Mouse (Mus musculus): ENCODE measurements around the gene Cutal. TPM values are rescaled to one million over a fixed set of nuclear protein-coding genes. Genes with fewer than 3 reads are reported as not detected.
"Not testable (repeated sequence)": the region's sequence is repeated elsewhere in the genome, so short reads cannot be mapped to it uniquely, and the experiment has no call there.

Cutal gene
- total and polyA plus RNA-seq, 2 experiments from 2014 or later: 0.72 TPM; not detected in 1

- Histone ChIP-seq H3K27me3 (ENCODE audit: insufficient read depth, low read length) (no peaks in the 10 kb centered on the region), H3K9ac (replicated peaks; ENCODE audit: low read length, poor library complexity, severe bottlenecking) (no peak overlapping the region), H3K4me2 (ENCODE audit: low read depth, low read length, poor library complexity, severe bottlenecking) (no peak overlapping the region), H3K9me3 (ENCODE audit: low read length) (no peaks in the 10 kb centered on the region; the same call in 1 of the 2 replicates), H3K27ac (ENCODE audit: low read depth, low read length) (no peak overlapping the region), H3K4me1 (ENCODE audit: insufficient read depth, low read length) (no peaks in the 10 kb centered on the region), H3K4me3 (ENCODE audit: low read depth, low read length) (no peak overlapping the region), H3K36me3 (ENCODE audit: insufficient read depth, low read length) (no peaks in the 10 kb centered on the region)
- DNase-seq (ENCODE audit: low spot score): no peak
- ATAC-seq (ENCODE audit: low FRiP score): no peak
- WGBS: 92% methylated on average over 17 of the region's 17 CpGs
- TF ChIP-seq CTCF (IDR thresholded peaks at IDR 0.05): no peak
Observed at GRCm38 (mm10) chr2:34833624-34834023, 40.6 kb upstream of the Cutal start.

- no peaks in the 10 kb centered on the region for H3K27me3 ChIP-seq (ENCODE audit: insufficient read depth, low read length)
- DNase-seq (ENCODE audit: low spot score) (no peak), ATAC-seq (ENCODE audit: low FRiP score) (no peak)
- no peak overlapping the region for H3K4me3 ChIP-seq (ENCODE audit: low read depth, low read length)
- no peaks in the 10 kb centered on the region for H3K9me3 ChIP-seq (ENCODE audit: low read length)
- H3K36me3 ChIP-seq (ENCODE audit: insufficient read depth, low read length): no peaks in the 10 kb centered on the region
- H3K4me2 ChIP-seq (ENCODE audit: low read depth, low read length, poor library complexity, severe bottlenecking): no peak overlapping the region
- 80% methylated on average over 3 of the region's 3 CpGs for WGBS
- H3K4me1 ChIP-seq (ENCODE audit: insufficient read depth, low read length): no peaks in the 10 kb centered on the region
- H3K9ac ChIP-seq (replicated peaks; ENCODE audit: low read length, poor library complexity, severe bottlenecking): no peak overlapping the region
- no peak for TF ChIP-seq CTCF (IDR thresholded peaks at IDR 0.05)
- no peak overlapping the region for H3K27ac ChIP-seq (ENCODE audit: low read depth, low read length)
Observed at GRCm38 (mm10) chr2:34835669-34836068, 38.5 kb upstream of the Cutal start.

- not testable (repeated sequence) for H3K4me1 ChIP-seq (ENCODE audit: insufficient read depth, low read length); H3K36me3 ChIP-seq (ENCODE audit: insufficient read depth, low read length); H3K4me2 ChIP-seq (ENCODE audit: low read depth, low read length, poor library complexity, severe bottlenecking); ATAC-seq (ENCODE audit: low FRiP score); H3K9me3 ChIP-seq (ENCODE audit: low read length); H3K27me3 ChIP-seq (ENCODE audit: insufficient read depth, low read length); H3K9ac ChIP-seq (replicated peaks; ENCODE audit: low read length, poor library complexity, severe bottlenecking); H3K27ac ChIP-seq (ENCODE audit: low read depth, low read length); H3K4me3 ChIP-seq (ENCODE audit: low read depth, low read length); DNase-seq (ENCODE audit: low spot score)
- WGBS: 83% methylated on average over 5 of the region's 5 CpGs
Observed at GRCm38 (mm10) chr2:34840143-34840542, 34.1 kb upstream of the Cutal start.

GRCm38 (mm10) chr2:34841706-34842105, 32.5 kb upstream of the Cutal start:
- no peak overlapping the region for H3K9ac ChIP-seq (replicated peaks; ENCODE audit: low read length, poor library complexity, severe bottlenecking)
- ATAC-seq (ENCODE audit: low FRiP score) (no peak), DNase-seq (ENCODE audit: low spot score) (no peak)
- WGBS: 90% methylated on average over 8 of the region's 8 CpGs
- H3K4me1 ChIP-seq (ENCODE audit: insufficient read depth, low read length): no peaks in the 10 kb centered on the region
- no peak overlapping the region for H3K4me2 ChIP-seq (ENCODE audit: low read depth, low read length, poor library complexity, severe bottlenecking)
- H3K4me3 ChIP-seq (ENCODE audit: low read depth, low read length): no peak overlapping the region
- H3K9me3 ChIP-seq (ENCODE audit: low read length): no peaks in the 10 kb centered on the region
- H3K27ac ChIP-seq (ENCODE audit: low read depth, low read length): no peak overlapping the region
- no peaks in the 10 kb centered on the region for H3K36me3 ChIP-seq (ENCODE audit: insufficient read depth, low read length)
- TF ChIP-seq CTCF (IDR thresholded peaks at IDR 0.05): no peak
- no peaks in the 10 kb centered on the region for H3K27me3 ChIP-seq (ENCODE audit: insufficient read depth, low read length)

GRCm38 (mm10) chr2:34843211-34843939, 30.8 kb upstream of the Cutal start:
- Histone ChIP-seq H3K4me2 (ENCODE audit: low read depth, low read length, poor library complexity, severe bottlenecking) (no peak overlapping the region), H3K27ac (ENCODE audit: low read depth, low read length) (no peak overlapping the region), H3K9ac (replicated peaks; ENCODE audit: low read length, poor library complexity, severe bottlenecking) (no peak overlapping the region), H3K36me3 (ENCODE audit: insufficient read depth, low read length) (no peaks in the 10 kb centered on the region), H3K9me3 (ENCODE audit: low read length) (no peaks in the 10 kb centered on the region), H3K27me3 (ENCODE audit: insufficient read depth, low read length) (no peaks in the 10 kb centered on the region), H3K4me3 (ENCODE audit: low read depth, low read length) (no peak overlapping the region), H3K4me1 (ENCODE audit: insufficient read depth, low read length) (no peaks in the 10 kb centered on the region)
- DNase-seq (ENCODE audit: low spot score) (no peak), ATAC-seq (ENCODE audit: low FRiP score) (no peak)
- 83% methylated on average over 11 of the region's 11 CpGs for WGBS
- TF ChIP-seq CTCF (IDR thresholded peaks at IDR 0.05): no peak

- H3K27ac ChIP-seq (ENCODE audit: low read depth, low read length): no peak overlapping the region
- H3K9ac ChIP-seq (replicated peaks; ENCODE audit: low read length, poor library complexity, severe bottlenecking): no peak overlapping the region
- H3K36me3 ChIP-seq (ENCODE audit: insufficient read depth, low read length): peaks cover 15% of the 10 kb centered on the region
- ATAC-seq (ENCODE audit: low FRiP score) (no peak), DNase-seq (ENCODE audit: low spot score) (no peak)
- H3K4me3 ChIP-seq (ENCODE audit: low read depth, low read length): no peak overlapping the region
- WGBS: 93% methylated on average over 1 of the region's 1 CpGs
- H3K9me3 ChIP-seq (ENCODE audit: low read length): no peaks in the 10 kb centered on the region
- no peak for TF ChIP-seq CTCF (IDR thresholded peaks at IDR 0.05)
- H3K4me2 ChIP-seq (ENCODE audit: low read depth, low read length, poor library complexity, severe bottlenecking): no peak overlapping the region
- H3K4me1 ChIP-seq (ENCODE audit: insufficient read depth, low read length): no peaks in the 10 kb centered on the region
- no peaks in the 10 kb centered on the region for H3K27me3 ChIP-seq (ENCODE audit: insufficient read depth, low read length)
Observed at GRCm38 (mm10) chr2:34847702-34848101, 26.5 kb upstream of the Cutal start.
